Mouse (Mus musculus): ENCODE data around the gene Sort1. TPM values are rescaled to one million over a fixed set of nuclear protein-coding genes. Genes with fewer than 3 reads are reported as not detected.

The Sort1 gene
- polyA plus RNA-seq, 1 experiment from 2014 or later: 13.5 TPM

- WGBS: 67% methylated on average over 7 of the region's 7 CpGs
- Histone ChIP-seq H3K27ac (no peak overlapping the region), H3K4me1 (peaks cover 16% of the 10 kb centered on the region), H3K9ac (no peak overlapping the region), H3K4me3 (no peak overlapping the region), H3K27me3 (no peaks in the 10 kb centered on the region), H3K36me3 (ENCODE audit: poor library complexity, severe bottlenecking) (no peaks in the 10 kb centered on the region), H3K4me2 (no peak overlapping the region), H3K9me3 (replicated peaks) (no peaks in the 10 kb centered on the region)
- ATAC-seq: no peak
Observed at GRCm38 (mm10) chr3:108378875-108379663, 95.2 kb downstream of the Sort1 start.

GRCm38 (mm10) chr3:108380695-108381094 lies 96.8 kb downstream of the Sort1 start:
- ATAC-seq: no peak
- Histone ChIP-seq H3K9me3 (replicated peaks) (no peaks in the 10 kb centered on the region), H3K4me3 (no peak overlapping the region), H3K27me3 (no peaks in the 10 kb centered on the region), H3K27ac (no peak overlapping the region), H3K36me3 (ENCODE audit: poor library complexity, severe bottlenecking) (0 out of 2 replicates have a peak, but pooled peaks cover under 1% of the 10 kb centered on the region), H3K4me2 (no peak overlapping the region), H3K9ac (no peak overlapping the region), H3K4me1 (peaks cover 32% of the 10 kb centered on the region)
- 76% methylated on average over 6 of the region's 6 CpGs for WGBS

- Histone ChIP-seq H3K4me1 (peaks cover 38% of the 10 kb centered on the region), H3K9me3 (replicated peaks) (no peaks in the 10 kb centered on the region), H3K4me3 (no peak overlapping the region), H3K27me3 (no peaks in the 10 kb centered on the region), H3K4me2 (peak overlapping the region; percentile 73), H3K27ac (no peak overlapping the region), H3K9ac (no peak overlapping the region), H3K36me3 (ENCODE audit: poor library complexity, severe bottlenecking) (peaks cover 16% of the 10 kb centered on the region)
- ATAC-seq: no peak
- 83% methylated on average over 14 of the region's 14 CpGs for WGBS
Observed at GRCm38 (mm10) chr3:108381945-108382875, 98.3 kb downstream of the Sort1 start.

GRCm38 (mm10) chr3:108383485-108384354 lies 99.8 kb downstream of the Sort1 start, which contains the start of gene Psrc1:
Psrc1 (plus strand) TSS chr3:108383839.
- ATAC-seq: peak; percentile 93
- no peaks in the 10 kb centered on the region for H3K9me3 ChIP-seq (replicated peaks)
- peak within 1 kb of the TSS; percentile 61 for H3K4me3 ChIP-seq
- peaks cover 21% of the 10 kb centered on the region for H3K36me3 ChIP-seq (ENCODE audit: poor library complexity, severe bottlenecking)
- H3K27ac ChIP-seq: peak within 1 kb of the TSS; percentile 63
- peak within 1 kb of the TSS; percentile 73 for H3K4me2 ChIP-seq
- peak within 1 kb of the TSS; percentile 70 for H3K9ac ChIP-seq
- peaks cover 40% of the 10 kb centered on the region for H3K4me1 ChIP-seq
- WGBS: 0% methylated on average over 44 of the region's 44 CpGs
- no peaks in the 10 kb centered on the region for H3K27me3 ChIP-seq

- WGBS: 43% methylated on average over 2 of the region's 2 CpGs
- no peak for ATAC-seq
- Histone ChIP-seq H3K27me3 (no peaks in the 10 kb centered on the region), H3K36me3 (ENCODE audit: poor library complexity, severe bottlenecking) (peaks cover 21% of the 10 kb centered on the region), H3K9ac (peak overlapping the region; percentile 70), H3K9me3 (replicated peaks) (no peaks in the 10 kb centered on the region), H3K4me2 (peak overlapping the region; percentile 73), H3K4me3 (peak overlapping the region; percentile 61), H3K4me1 (peaks cover 46% of the 10 kb centered on the region), H3K27ac (no peak overlapping the region)
Observed at GRCm38 (mm10) chr3:108384425-108384824, 100.5 kb downstream of the Sort1 start.

GRCm38 (mm10) chr3:108386186-108386585 lies 102.3 kb downstream of the Sort1 start:
- Histone ChIP-seq H3K27ac (no peak overlapping the region), H3K27me3 (no peaks in the 10 kb centered on the region), H3K36me3 (ENCODE audit: poor library complexity, severe bottlenecking) (peaks cover 29% of the 10 kb centered on the region)

GRCm38 (mm10) chr3:108389111-108389545 lies 105.2 kb downstream of the Sort1 start:
- Histone ChIP-seq H3K4me3 (no peak overlapping the region), H3K36me3 (ENCODE audit: poor library complexity, severe bottlenecking) (peaks cover 58% of the 10 kb centered on the region), H3K27me3 (no peaks in the 10 kb centered on the region), H3K4me1 (peaks cover 39% of the 10 kb centered on the region), H3K27ac (peak overlapping the region; percentile 53), H3K9me3 (replicated peaks) (no peaks in the 10 kb centered on the region), H3K4me2 (no peak overlapping the region), H3K9ac (0 out of 2 replicates have a peak overlapping the region, but pooled peaks have one; percentile 9)
- 0% methylated on average over 5 of the region's 5 CpGs for WGBS
- peak; percentile 76 for ATAC-seq

More at GRCm38 (mm10) chr3:108386186-108386585, 102.3 kb downstream of the Sort1 start:
- Histone ChIP-seq H3K4me3 (no peak overlapping the region), H3K4me2 (no peak overlapping the region), H3K9me3 (replicated peaks) (no peaks in the 10 kb centered on the region), H3K9ac (no peak overlapping the region), H3K4me1 (peaks cover 48% of the 10 kb centered on the region)
- 95% methylated on average over 10 of the region's 10 CpGs for WGBS
- no peak for ATAC-seq

GRCm38 (mm10) chr3:108392299-108392698 lies 108.4 kb downstream of the Sort1 start:
- Histone ChIP-seq H3K4me1 (peaks cover 17% of the 10 kb centered on the region; the same call in 1 of the 2 replicates), H3K27ac (no peak overlapping the region), H3K4me3 (no peak overlapping the region), H3K36me3 (ENCODE audit: poor library complexity, severe bottlenecking) (peaks cover 73% of the 10 kb centered on the region), H3K27me3 (no peaks in the 10 kb centered on the region), H3K9me3 (replicated peaks) (no peaks in the 10 kb centered on the region), H3K4me2 (no peak overlapping the region), H3K9ac (no peak overlapping the region; the same call in 1 of the 2 replicates)
- ATAC-seq: no peak
- WGBS: 22% methylated on average over 10 of the region's 10 CpGs

GRCm38 (mm10) chr3:108392793-108393192 lies 108.9 kb downstream of the Sort1 start:
- no peak overlapping the region for H3K4me2 ChIP-seq
- peak overlapping the region; percentile 16 for H3K9ac ChIP-seq
- WGBS: 51% methylated on average over 15 of the region's 15 CpGs
- peaks cover 74% of the 10 kb centered on the region for H3K36me3 ChIP-seq (ENCODE audit: poor library complexity, severe bottlenecking)
- H3K27ac ChIP-seq: no peak overlapping the region
- H3K9me3 ChIP-seq (replicated peaks): no peaks in the 10 kb centered on the region
- ATAC-seq: no peak
- H3K4me1 ChIP-seq: peaks cover 17% of the 10 kb centered on the region; the same call in 1 of the 2 replicates
- no peaks in the 10 kb centered on the region for H3K27me3 ChIP-seq
- no peak overlapping the region for H3K4me3 ChIP-seq

GRCm38 (mm10) chr3:108398281-108398680 lies 114.4 kb downstream of the Sort1 start:
- no peak overlapping the region for H3K27ac ChIP-seq
- H3K4me3 ChIP-seq: no peak overlapping the region
- peaks cover 98% of the 10 kb centered on the region for H3K36me3 ChIP-seq (ENCODE audit: poor library complexity, severe bottlenecking)
- WGBS: 89% methylated on average over 9 of the region's 9 CpGs
- no peak for ATAC-seq
- H3K4me1 ChIP-seq: peaks cover 11% of the 10 kb centered on the region
- no peak overlapping the region for H3K4me2 ChIP-seq
- no peaks in the 10 kb centered on the region for H3K27me3 ChIP-seq
- H3K9ac ChIP-seq: no peak overlapping the region
- H3K9me3 ChIP-seq (replicated peaks): no peaks in the 10 kb centered on the region

- Histone ChIP-seq H3K9me3 (replicated peaks) (no peaks in the 10 kb centered on the region), H3K4me1 (peaks cover 17% of the 10 kb centered on the region), H3K9ac (no peak overlapping the region), H3K36me3 (ENCODE audit: poor library complexity, severe bottlenecking) (peaks cover 98% of the 10 kb centered on the region), H3K27me3 (no peaks in the 10 kb centered on the region), H3K4me2 (no peak overlapping the region), H3K27ac (no peak overlapping the region), H3K4me3 (no peak overlapping the region)
- WGBS: 89% methylated on average over 5 of the region's 5 CpGs
- no peak for ATAC-seq
Observed at GRCm38 (mm10) chr3:108400442-108400841, 116.6 kb downstream of the Sort1 start.

Data from forebrain, embryonic 13.5 days (tissue).